Mouse (Mus musculus): ENCODE results near the gene Mrpl28.

DNA sequence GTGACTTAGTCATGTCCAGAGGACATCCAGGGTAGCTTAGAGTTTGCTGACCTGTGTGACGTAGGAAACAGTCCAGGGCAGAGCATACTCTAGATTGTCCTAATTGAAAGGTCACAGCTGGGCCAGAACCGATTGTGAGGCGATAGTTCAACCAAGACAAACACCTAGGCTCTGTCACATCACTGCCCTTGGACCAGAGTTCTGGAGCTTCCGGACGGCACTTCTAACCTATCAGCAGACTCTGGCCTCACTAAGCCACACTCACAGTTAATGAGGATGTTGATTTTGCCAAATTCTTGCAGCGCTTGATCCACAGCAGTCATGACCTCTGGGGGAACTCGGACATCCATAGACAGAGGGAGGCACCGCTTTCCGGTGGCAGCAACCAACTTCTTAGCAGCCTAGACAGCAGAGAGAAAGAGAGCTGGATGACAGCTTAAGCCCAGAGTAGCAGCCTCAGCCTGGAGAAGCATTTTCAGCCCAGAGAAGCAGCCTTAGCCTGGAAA is 36.2 kb upstream of the Mrpl28 start:
- TF ChIP-seq CTCF (IDR thresholded peaks at IDR 0.05; ENCODE audit: low read depth, low read length) (no peak), POLR2A (IDR thresholded peaks at IDR 0.05; ENCODE audit: extremely low read depth, insufficient read depth, low read length) (no peak)

All from liver, adult 2 months (tissue).